Mouse (Mus musculus): ENCODE measurements at regions not wholly inside any gene's neighbourhood (a gene's known extent, or its start where the extent isn't known, plus 50 kb on each side); places are given as distances from the start of the nearest gene placed in this dataset. TPM values are rescaled to one million over a fixed set of nuclear protein-coding genes. Genes with fewer than 3 reads are reported as not detected.

- DNase-seq (ENCODE audit: low spot score in 2 of 2) = no peak
These were observed 271.6 kb upstream of the Atp11b start for GRCm38 (mm10) chr3:35482296-35482695.

DNA sequence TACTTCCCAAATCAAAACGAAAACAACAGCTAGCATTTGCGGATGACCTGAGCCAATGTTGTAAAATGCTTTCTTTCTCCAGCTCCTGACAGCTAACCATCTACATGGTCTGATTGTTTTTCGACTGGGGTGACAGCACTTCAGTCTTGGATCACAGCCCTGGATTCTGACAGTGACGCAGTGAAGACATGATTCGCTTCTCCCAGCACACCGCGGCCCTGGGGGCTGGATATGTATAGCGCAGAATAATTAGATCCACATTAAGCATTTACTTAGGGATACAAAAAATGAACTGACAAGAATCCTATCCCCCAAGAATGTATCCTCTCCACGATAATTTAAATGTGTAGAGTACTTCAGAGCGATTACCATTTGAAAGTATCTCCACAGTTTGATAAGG is 271.1 kb upstream of the Atp11b start:
- DNase-seq (ENCODE audit: low spot score in 2 of 2) = no peak

GRCm38 (mm10) chr3:35496027-35496824 is 257.7 kb upstream of the Atp11b start:
- no peak for DNase-seq (ENCODE audit: low spot score in 2 of 2)

GRCm38 (mm10) chr3:35510314-35510713 is 243.6 kb upstream of the Atp11b start:
- no peak for DNase-seq (ENCODE audit: low spot score in 2 of 2)

DNA sequence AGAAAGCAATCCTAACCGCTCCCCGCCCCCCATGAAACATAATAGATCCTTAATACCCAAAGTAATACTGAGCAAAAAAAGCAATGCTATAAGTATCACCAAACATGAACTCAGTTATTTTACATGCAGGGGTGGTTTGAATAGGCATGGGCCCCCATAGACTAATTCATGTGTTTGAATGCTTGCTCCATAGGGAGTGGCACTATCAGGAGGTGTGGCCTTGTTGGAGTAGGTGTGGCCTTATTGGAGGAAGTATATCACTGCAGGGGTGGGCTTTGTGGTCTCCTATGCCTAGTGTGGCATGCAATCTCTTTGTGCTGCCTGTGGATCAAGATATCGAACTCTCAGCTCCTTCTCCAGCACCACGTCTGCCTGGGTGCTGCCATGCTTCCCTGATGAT is 237.4 kb upstream of the Atp11b start:
- DNase-seq (ENCODE audit: low spot score in 2 of 2) = no peak

- DNase-seq (ENCODE audit: low spot score in 2 of 2) = no peak
These were observed 233.8 kb upstream of the Atp11b start for GRCm38 (mm10) chr3:35520131-35520530.

DNA sequence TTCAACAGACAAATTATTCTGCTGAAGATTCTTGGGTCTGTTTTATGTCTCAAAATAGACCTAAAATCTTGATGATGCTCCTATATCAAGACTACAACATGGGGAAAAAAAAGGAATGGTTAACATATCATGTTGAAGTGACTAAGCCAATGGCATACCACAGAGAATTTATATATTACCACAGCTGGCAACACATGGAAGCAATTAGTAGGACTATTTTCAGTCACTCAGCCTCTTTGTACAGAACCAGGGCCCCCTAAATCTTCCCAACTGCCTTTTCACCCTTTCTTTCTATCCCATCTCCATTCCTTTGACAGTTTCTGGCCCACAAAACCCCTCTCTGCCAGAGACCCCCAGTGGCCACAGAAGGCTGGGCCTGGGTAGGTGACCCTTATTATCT is 206.2 kb upstream of the Atp11b start:
- DNase-seq (ENCODE audit: low spot score in 2 of 2) = no peak

- DNase-seq (ENCODE audit: low spot score in 2 of 2) = no peak
These were observed 202.1 kb upstream of the Atp11b start for GRCm38 (mm10) chr3:35551791-35552190.

- no peak for DNase-seq (ENCODE audit: low spot score in 2 of 2)
These were observed 193.5 kb upstream of the Atp11b start for GRCm38 (mm10) chr3:35560425-35560824.

- no peak for DNase-seq (ENCODE audit: low spot score in 2 of 2)
These were observed 179.5 kb upstream of the Atp11b start for GRCm38 (mm10) chr3:35574402-35574801.

Small RNAs in the stretch of these regions (microRNA-seq; reads per million reads assigned to microRNA genes)
- gene Gm25442 = not detected
